Mouse (Mus musculus) liver, embryonic 11.5 days (tissue): ENCODE results near the gene Robo1. TPM values are rescaled to one million over a fixed set of nuclear protein-coding genes. Genes with fewer than 3 reads are reported as not detected.

Experiments used
- ATAC-seq: fragments of 200-750 bp; cut with Nextera tagmentation; replicated peaks from 2 replicates; pipeline ENCODE4 v1.8.0; 2017; ENCODE audit warnings: moderate number of reproducible peaks, mild to moderate bottlenecking, moderate TSS enrichment, moderate library complexity; ENCODE audit not compliant: low FRiP score
- DNase-seq: peaks from one replicate; pipeline ENCODE4 v3.0.0-alpha.2; 2017; ENCODE audit warnings: low spot score
- H3K27ac ChIP-seq: fragments of 300-500 bp; sonication (generic); 2 replicates; pipeline ENCODE4 v1.5.1; 2014; ENCODE audit warnings: mild to moderate bottlenecking, low read depth, low read length, control low read depth
- H3K27me3 ChIP-seq: fragments of 300-500 bp; sonication (generic); replicated peaks from 2 replicates; pipeline ENCODE4 v1.6.1; 2014; ENCODE audit warnings: low read length, mixed read lengths; ENCODE audit not compliant: control insufficient read depth, insufficient read depth
- H3K36me3 ChIP-seq: fragments of 300-500 bp; sonication (generic); 2 replicates; pipeline ENCODE4 v1.6.1; 2014; ENCODE audit warnings: mild to moderate bottlenecking, low read length, moderate library complexity, mixed read lengths; ENCODE audit not compliant: control insufficient read depth, insufficient read depth
- H3K4me1 ChIP-seq: fragments of 300-500 bp; sonication (generic); replicated peaks from 2 replicates; pipeline ENCODE4 v1.6.1; 2014; ENCODE audit warnings: low read length, mixed read lengths; ENCODE audit not compliant: control insufficient read depth, insufficient read depth
- H3K4me2 ChIP-seq: fragments of 300-500 bp; sonication (generic); 2 replicates; pipeline ENCODE4 v1.6.1; 2014; ENCODE audit warnings: mild to moderate bottlenecking, control low read depth, moderate library complexity
- H3K4me3 ChIP-seq: fragments of 300-500 bp; sonication (generic); 2 replicates; pipeline ENCODE4 v1.5.1; 2014; ENCODE audit warnings: low read depth, low read length, control low read depth
- H3K9ac ChIP-seq: fragments of 300-500 bp; sonication (generic); 2 replicates; pipeline ENCODE4 v1.6.1; 2014; ENCODE audit warnings: low read depth, low read length, control low read depth
- H3K9me3 ChIP-seq: fragments of 300-500 bp; sonication (generic); 2 replicates; pipeline ENCODE4 v1.6.1; 2016; ENCODE audit warnings: low read length, inconsistent platforms, mixed read lengths; ENCODE audit not compliant: control insufficient read depth
- WGBS: fragments of 180-500 bp; shearing (Covaris S2); extraction: QIAGEN DNeasy Blood & Tissue Kit; methylation state at CpG from one replicate; pipeline ENCODE4 v1.1.7; 2014; 5-methylcytosine and 5-hydroxymethylcytosine counted together
- polyA plus RNA-seq: library from polyadenylated mRNA; unstranded; fragments of >200 nt; fragmentation: Nextera tagmentation; extraction: Ambion mirVana; gene quantifications from 2 replicates; pipeline ENCODE4 v1.2.1, GENCODE M21; 2014

Robo1 gene
- polyA plus RNA-seq, 1 experiment from 2014 or later = 25.4 TPM

DNA sequence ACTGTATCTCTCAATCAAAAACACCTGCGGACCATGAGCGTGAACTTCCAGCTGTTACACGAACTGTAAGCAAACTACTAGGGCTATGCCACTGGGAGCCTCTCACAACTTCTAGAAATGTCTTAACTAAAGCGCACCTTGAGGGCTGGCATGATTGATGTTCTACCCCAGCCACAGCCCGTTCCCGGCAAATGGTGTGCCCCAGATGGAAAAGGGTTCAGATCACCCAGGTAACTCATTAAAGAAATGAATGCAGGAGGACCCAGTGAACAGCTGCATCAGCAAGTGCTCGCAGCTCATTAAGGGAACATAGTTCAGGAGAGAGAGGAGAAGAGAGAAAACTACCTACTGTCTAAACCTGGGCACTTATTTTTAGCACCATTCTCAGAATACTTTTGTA, 759.7 kb downstream of the Robo1 start:
- H3K9me3 ChIP-seq = no peaks in the 10 kb centered on the region
- ATAC-seq (no peak), DNase-seq (no peak)
- no peaks in the 10 kb centered on the region for H3K36me3 ChIP-seq
- H3K27me3 ChIP-seq = no peaks in the 10 kb centered on the region
- H3K4me2 ChIP-seq = no peak overlapping the region
- H3K4me1 ChIP-seq = no peaks in the 10 kb centered on the region
- H3K27ac ChIP-seq = no peak overlapping the region
- no peak overlapping the region for H3K9ac ChIP-seq
- H3K4me3 ChIP-seq = no peak overlapping the region
- WGBS = 87% methylated on average over 7 of the region's 7 CpGs

DNA sequence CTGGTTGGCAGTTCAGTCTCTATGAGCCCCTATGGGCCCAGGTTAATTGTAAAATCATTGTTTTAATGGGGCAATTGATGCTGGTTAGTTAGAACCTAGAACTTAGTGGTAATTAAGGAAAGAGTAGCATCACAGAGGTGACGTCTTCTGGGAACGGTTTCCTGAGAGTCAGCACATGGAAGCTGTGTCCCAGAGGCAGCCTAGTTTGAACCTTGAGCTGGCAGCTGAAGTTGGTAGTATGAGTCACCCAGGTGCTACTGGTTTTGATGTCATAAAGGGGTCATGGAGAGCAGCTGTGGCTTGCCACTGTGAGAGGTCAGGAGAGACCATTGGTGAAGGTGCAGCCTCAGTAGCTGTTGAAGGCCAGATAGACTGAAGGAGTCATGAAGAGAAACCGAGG, 763.9 kb downstream of the Robo1 start:
- no peak overlapping the region for H3K4me2 ChIP-seq
- no peaks in the 10 kb centered on the region for H3K36me3 ChIP-seq
- no peak overlapping the region for H3K4me3 ChIP-seq
- no peak overlapping the region for H3K27ac ChIP-seq
- no peaks in the 10 kb centered on the region for H3K27me3 ChIP-seq
- DNase-seq = no peak
- no peaks in the 10 kb centered on the region for H3K4me1 ChIP-seq
- no peaks in the 10 kb centered on the region for H3K9me3 ChIP-seq
- 88% methylated on average over 3 of the region's 3 CpGs for WGBS
- no peak overlapping the region for H3K9ac ChIP-seq
- ATAC-seq = no peak

DNA sequence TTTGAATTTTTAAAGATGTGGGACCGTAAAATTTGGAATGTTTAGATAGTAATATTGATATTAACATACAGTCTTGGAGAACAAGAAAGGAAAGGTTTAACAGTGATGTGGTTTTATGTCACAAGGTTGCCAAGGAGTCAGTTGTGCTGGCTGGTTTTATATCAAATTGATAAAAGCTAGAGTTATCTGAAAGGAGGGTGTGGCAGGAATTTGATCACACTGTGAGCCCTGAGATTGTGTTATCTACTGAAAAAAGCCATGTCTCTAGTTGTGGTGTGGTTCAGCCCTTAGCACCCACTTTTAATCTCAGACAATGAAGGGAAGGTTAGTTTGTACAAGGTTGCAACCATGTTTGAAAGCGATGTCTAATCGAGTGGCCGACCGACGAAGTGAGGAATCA, 764.8 kb downstream of the Robo1 start:
- no peak overlapping the region for H3K4me3 ChIP-seq
- H3K4me2 ChIP-seq = no peak overlapping the region
- no peak overlapping the region for H3K9ac ChIP-seq
- WGBS = 94% methylated on average over 6 of the region's 6 CpGs
- no peaks in the 10 kb centered on the region for H3K36me3 ChIP-seq
- no peak overlapping the region for H3K27ac ChIP-seq
- H3K9me3 ChIP-seq = no peaks in the 10 kb centered on the region
- no peaks in the 10 kb centered on the region for H3K27me3 ChIP-seq
- no peaks in the 10 kb centered on the region for H3K4me1 ChIP-seq
- DNase-seq = no peak
- no peak for ATAC-seq

GRCm38 (mm10) chr16:73082420-73082819, 774.3 kb downstream of the Robo1 start:
- no peak overlapping the region for H3K4me2 ChIP-seq
- ATAC-seq = no peak
- 75% methylated on average over 4 of the region's 4 CpGs for WGBS
- no peak for DNase-seq
- no peaks in the 10 kb centered on the region for H3K4me1 ChIP-seq
- no peak overlapping the region for H3K9ac ChIP-seq
- H3K27ac ChIP-seq = no peak overlapping the region
- no peaks in the 10 kb centered on the region for H3K36me3 ChIP-seq
- no peaks in the 10 kb centered on the region for H3K9me3 ChIP-seq
- no peak overlapping the region for H3K4me3 ChIP-seq
- no peaks in the 10 kb centered on the region for H3K27me3 ChIP-seq

DNA sequence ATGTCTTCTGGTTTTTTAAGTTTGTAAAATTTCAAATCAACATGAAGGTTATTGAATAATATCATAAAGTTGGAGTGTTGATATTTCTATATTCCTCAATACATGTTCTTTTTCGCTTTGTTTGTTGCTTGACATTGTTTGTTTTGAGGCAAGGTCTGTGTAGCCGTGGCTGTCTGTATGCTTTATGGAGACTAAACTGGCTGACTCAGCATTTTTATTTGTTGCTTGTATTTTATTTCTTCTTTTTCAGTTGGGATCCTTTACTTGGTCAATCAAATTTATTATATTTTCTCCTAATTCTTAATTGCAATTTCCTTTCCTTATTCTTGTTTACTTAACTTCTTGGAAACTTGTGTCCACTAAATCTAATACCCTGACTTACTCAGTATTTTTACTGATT, 775.0 kb downstream of the Robo1 start:
- Histone ChIP-seq H3K36me3 (no peaks in the 10 kb centered on the region), H3K27me3 (no peaks in the 10 kb centered on the region), H3K4me1 (no peaks in the 10 kb centered on the region), H3K9me3 (no peaks in the 10 kb centered on the region), H3K4me3 (no peak overlapping the region), H3K27ac (no peak overlapping the region), H3K9ac (no peak overlapping the region), H3K4me2 (no peak overlapping the region)
- WGBS = 72% methylated on average over 2 of the region's 2 CpGs
- ATAC-seq (no peak), DNase-seq (no peak)
